Mouse (Mus musculus) MEL (cell line): ENCODE results near the gene Zfp260.

Experiments
- MYC ChIP-seq: IDR thresholded peaks from 2 replicates; pipeline ENCODE4 v1.6.1; 2011; ENCODE audit warnings: low read depth, mild to moderate bottlenecking, low read length, improper control_type of control experiment, moderate library complexity
- POLR2A ChIP-seq, 2 experiments: IDR thresholded peaks; 2 replicates each; pipeline ENCODE4 v1.6.1; 2011 to 2012; ENCODE audit warnings: low read length in 2 of 2, mild to moderate bottlenecking in 2 of 2, control low read depth in 1 of 2, improper control_type of control experiment in 1 of 2, low read depth in 1 of 2, moderate library complexity in 1 of 2; ENCODE audit not compliant: control insufficient read depth in 1 of 2, insufficient read depth in 1 of 2, poor library complexity in 1 of 2
- POLR2AphosphoS2 ChIP-seq: IDR thresholded peaks from 2 replicates; pipeline ENCODE4 v1.6.1; 2011; ENCODE audit warnings: low read length, improper control_type of control experiment

GRCm38 (mm10) chr7:30132396-30132795 is 37.8 kb downstream of the Zfp260 start:
- TF ChIP-seq POLR2AphosphoS2: no peak
- TF ChIP-seq MYC: no peak
- no peak for TF ChIP-seq POLR2A (IDR thresholded peaks at IDR 0.05; ENCODE audit: control insufficient read depth in 1 of 2, insufficient read depth in 1 of 2, low read depth in 1 of 2, low read length in 2 of 2, poor library complexity in 1 of 2)
